Mouse (Mus musculus) cerebellum, postnatal 14 days (tissue): Measurements from ENCODE around the gene P2ry14.
"Not testable (repeated sequence)": the region's sequence is repeated elsewhere in the genome, so short reads cannot be mapped to it uniquely, and the experiment has no call there.

ENCODE experiments used
- DNase-seq, 2 experiments: peaks; one replicate each; pipeline ENCODE4 v3.0.0; 2021; ENCODE audit warnings: mixed read lengths in 2 of 2

The P2ry14 gene

DNA sequence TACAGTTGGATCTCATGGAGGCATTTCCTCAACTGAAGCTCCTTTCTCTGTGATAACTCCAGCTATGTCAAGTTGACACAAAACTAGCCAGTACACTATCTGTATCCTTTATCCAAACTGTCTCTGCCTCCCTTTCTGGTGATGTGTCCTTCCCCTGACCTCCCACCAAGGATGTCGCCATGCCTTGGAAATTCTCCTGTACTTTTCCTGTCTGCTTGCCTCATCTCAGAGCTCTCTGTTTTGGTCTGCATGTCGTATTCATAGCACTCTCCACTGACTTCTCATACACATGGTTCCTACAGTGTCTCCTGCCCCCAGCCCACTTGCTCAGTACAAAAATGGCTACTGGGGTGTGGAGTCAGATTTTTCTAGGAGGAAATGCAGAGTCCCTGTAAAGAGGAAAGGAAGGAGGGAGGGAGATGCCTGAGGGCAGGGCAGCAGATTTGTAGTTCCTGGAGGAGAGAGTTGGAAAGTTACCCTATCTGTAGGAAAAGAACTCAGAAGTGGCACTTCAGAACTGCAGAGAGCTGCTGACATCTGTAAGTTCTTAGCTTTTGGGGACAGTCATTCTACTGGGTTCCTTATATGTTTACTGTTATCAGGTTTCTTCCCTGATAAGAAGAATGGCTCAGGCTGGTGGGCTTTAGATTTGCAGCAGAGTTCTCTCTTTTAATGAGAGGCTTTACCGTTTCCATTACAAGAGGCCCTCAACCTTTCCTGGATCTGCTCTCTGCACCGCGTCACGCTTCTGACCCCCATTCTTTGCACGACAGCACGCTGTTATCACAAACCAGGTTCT is 11.7 kb downstream of the P2ry14 start:
- DNase-seq = no peak

DNA sequence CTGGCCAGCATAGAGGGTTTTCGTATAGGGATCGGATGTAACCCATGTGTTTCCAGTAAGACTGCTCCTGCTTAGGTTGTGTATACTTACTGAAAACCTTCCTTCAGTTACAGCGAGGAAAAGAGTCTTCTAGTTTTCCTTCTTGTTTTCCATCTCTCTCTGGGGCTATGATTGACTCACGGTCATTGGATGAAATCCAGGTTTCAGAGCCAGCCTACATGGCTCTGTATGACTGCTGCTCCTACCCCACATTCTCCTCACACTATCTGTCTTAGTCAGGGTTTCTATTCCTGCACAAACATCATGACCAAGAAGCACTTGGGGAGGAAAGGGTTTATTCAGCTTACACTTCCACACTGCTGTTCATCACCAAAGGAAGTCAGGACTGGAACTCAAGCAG is 12.5 kb downstream of the P2ry14 start:
- DNase-seq = not testable (repeated sequence)

DNA sequence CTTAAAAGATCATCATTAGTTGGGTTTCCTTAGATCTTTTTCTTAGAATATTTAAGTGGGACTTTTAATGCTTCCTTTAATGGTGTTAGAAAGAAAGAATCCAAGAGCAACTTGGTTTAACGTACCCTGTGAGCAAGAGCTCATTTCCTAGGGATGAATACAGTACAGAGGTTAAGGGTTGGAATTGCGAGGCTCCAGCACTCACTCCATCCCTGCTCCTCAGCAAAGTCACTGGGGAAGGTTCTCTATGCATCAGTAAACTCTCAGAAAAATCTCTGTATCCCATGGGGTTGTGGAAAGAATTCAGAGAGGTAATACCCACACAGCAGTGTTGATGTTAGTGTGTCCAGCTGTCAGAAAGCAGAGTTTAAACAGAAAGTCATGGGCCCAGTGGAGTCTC is 13.3 kb downstream of the P2ry14 start:
- no peak for DNase-seq

GRCm38 (mm10) chr3:59139651-59140051 is 13.8 kb downstream of the P2ry14 start:
- DNase-seq = no peak

DNA sequence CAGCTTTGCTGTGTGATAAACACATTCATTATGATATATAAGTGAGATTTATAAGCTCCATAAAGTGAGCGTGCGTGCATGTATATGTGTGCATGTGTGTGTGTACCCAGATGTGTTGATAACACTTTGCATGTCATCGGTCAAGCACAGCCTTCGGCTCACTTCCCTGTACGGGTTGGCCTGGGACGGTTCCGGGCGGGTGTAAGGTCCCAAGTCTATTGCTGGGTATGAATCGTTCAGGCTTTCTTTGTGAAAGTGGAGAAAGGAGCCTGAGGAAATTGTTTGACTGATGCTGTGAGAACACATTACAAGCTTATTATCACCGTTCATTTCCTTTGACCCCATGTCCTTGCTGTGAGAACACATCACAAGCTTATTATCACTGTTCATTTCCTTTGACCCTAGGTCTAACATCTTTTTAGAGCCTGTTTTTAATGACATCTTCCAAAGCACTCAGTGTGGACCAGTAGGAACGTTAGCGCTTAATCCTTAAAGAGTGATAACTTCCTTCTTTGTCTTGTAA is 14.4 kb downstream of the P2ry14 start:
- no peak for DNase-seq

DNA sequence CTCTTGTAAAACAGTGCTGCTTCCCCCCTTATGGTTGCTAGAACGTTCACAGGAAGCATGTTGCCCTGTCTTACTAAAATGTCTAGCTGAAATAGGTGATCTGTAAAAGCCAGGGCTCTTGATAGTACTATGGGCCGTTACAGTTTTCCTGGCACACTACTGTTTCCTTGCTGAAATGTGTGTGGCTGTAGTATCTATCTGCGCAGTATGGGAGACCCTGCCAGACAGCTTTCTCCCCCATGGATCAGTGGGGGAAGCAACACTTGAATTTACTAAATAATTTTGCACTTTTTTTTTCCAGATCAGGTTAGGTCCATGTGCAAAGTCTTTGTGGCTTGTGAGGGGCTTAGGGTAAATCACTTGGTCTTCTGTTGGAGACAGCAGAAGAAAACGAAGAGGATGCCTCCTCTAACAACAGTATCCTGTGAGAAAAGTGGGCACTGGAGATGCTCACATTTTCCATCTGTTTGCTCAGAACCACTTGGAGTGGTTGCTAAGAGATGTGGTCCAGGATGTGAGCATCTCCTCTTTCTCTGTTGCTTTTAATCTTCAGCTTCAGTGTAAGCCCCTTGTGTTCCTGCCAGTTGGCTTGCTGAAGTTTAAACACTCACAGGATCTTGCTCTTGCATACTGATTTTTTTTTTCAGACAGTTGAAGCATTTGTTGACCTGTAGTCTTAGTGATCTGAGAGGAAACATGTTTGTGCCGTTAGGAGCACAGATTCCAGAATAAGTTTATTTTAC is 17.3 kb downstream of the P2ry14 start:
- no peak for DNase-seq

DNA sequence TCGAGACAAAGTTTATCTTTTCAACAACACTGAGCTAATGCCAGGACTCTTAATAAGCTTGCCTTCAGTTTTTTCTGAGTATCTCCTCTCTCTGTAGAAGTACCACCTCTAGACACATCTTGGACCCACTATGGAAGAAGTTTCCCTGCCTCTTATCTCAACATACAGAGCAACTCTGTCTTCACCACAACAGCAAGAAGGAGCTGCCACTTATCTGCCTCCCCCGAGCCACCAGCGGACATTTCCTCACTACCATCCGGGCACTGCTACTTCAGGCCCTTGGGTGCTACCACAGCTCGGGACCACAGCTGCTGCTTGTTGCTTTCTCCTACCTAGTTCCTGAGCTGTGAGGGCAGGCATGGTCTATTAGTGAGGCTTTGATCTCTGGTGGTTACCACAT is 20.2 kb downstream of the P2ry14 start:
- no peak for DNase-seq

GRCm38 (mm10) chr3:59131966-59132365 is 21.5 kb downstream of the P2ry14 start:
- no peak for DNase-seq

GRCm38 (mm10) chr3:59131081-59131480 is 22.3 kb downstream of the P2ry14 start:
- no peak for DNase-seq

- no peak for DNase-seq
These were observed 23.0 kb downstream of the P2ry14 start for GRCm38 (mm10) chr3:59130431-59130830.

- DNase-seq = no peak
These were observed 23.9 kb downstream of the P2ry14 start for GRCm38 (mm10) chr3:59129547-59129946.

DNA sequence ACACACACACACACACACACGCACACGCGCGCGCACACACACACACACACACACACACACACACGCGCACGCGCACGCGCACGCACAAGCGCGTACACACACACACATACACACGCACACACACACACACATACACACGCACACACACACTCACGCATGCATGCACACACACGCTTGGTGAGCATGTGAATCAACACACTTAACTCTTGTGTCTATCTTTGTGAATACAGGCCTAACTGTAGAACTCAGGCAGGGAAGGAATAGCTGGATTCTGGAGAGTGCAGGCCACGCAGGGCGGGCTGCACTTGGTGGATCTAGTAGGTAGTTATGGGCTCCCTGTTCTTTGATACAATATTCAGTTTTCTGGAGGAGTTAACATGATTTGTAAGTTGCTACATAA is 24.7 kb downstream of the P2ry14 start:
- no peak for DNase-seq

GRCm38 (mm10) chr3:59125783-59126555 is 27.4 kb downstream of the P2ry14 start:
- DNase-seq = no peak

GRCm38 (mm10) chr3:59125022-59125421 is 28.4 kb downstream of the P2ry14 start:
- DNase-seq = no peak

DNA sequence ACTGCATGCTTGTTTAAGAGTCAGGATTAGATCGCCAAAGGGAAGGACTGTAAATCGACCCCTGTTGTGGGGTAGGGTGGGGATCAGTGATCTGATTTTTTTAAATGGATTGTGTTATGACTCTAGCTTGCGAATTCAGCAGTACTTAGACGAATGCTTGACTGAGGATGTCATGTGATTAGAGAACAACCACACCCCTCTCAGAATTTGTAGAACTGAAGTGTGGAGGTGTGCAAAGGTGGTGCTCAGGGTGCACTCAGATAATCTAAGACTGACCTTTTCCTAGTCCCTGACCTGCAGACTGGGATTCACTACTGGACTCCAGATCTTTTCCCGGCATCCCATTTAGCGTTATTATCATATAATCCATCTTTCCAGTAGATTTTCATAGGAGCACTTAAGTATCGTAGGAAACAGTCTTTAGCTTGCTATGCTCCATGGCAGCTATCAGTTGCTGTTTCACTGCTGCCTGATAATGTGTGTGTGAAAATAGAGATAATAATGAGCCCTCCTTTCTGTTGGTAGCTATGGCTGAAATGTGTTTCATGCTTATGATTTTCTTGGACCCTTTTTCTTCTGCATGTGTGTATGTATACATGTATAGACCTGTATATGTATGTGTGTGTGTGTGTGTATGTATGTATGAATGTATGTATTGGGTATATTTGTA is 31.5 kb downstream of the P2ry14 start:
- no peak for DNase-seq

DNA sequence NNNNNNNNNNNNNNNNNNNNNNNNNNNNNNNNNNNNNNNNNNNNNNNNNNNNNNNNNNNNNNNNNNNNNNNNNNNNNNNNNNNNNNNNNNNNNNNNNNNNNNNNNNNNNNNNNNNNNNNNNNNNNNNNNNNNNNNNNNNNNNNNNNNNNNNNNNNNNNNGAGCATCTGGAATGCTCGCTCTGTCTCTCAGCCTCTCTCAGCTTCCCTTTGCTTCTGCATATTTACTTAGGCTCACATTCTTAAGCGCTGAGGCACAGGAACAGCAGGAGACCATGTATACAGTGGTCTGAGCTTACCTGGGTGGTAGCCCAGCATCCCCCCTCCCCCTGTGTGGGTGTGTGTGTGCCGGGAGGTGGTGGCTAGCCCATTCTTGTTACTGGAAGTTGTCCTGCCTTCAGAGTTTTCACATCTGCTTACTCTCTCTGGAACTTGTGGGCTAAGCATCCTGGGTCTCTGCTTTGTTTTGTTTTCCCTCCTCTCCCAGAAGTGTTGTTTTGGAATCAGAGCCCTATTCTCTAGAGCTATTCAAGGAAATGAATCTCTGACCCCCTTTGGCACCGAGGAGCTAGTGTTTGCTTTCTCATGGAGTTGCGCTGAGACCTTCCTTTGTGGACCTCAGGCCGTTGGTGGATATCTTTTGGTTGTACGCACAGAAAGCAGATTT is 32.2 kb downstream of the P2ry14 start:
- no peak for DNase-seq

GRCm38 (mm10) chr3:59113973-59114517 is 39.4 kb downstream of the P2ry14 start:
- no peak for DNase-seq

GRCm38 (mm10) chr3:59113291-59113690 is 40.1 kb downstream of the P2ry14 start:
- DNase-seq = not testable (repeated sequence)

GRCm38 (mm10) chr3:59111944-59112343 is 41.5 kb downstream of the P2ry14 start:
- DNase-seq = no peak

DNA sequence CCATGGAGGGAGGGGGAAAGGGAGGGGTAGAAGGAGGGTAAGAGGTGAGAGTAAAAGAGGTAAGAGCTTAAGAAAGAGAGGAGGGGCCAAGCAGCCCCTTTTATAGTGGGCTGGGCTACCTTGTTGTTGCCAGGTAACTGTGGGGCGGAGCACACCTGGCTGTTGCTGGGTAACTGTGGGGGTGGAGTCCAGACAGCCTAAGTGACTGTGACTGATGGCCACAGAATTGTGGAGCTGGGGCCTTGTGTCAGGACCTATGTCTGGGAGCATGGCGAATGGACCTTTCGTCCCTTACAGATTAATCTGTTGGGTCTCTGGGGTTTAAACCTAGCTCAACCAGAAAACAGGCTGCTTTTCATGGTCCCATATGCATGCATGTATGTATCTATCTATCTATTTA is 43.6 kb downstream of the P2ry14 start:
- not testable (repeated sequence) for DNase-seq

- no peak for DNase-seq
These were observed 46.0 kb downstream of the P2ry14 start for GRCm38 (mm10) chr3:59107439-59107838.

GRCm38 (mm10) chr3:59104462-59104861 is 49.0 kb downstream of the P2ry14 start:
- no peak for DNase-seq
